9 mouse cellular contexts compared by ENCODE assay signal in the genomic region with DNA sequence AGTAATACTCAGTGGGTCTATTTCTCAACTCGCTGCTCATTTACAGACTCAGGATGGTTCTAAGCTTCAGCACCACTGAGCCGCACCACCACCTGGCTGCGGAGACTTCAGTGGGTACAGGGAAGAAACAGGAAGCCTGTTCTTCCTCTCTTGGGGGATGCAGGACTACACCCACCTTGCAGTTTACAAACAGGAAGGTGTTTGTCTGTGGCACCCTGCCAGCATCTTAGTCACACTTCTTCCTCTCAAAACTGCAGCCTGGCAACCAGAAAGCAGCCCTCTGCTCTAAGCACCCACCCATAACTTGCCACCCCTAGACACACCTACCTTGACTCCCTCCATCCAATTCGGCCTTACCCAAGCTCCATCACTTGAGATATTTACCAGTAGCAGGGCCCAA. TPM values are rescaled to one million over a fixed set of nuclear protein-coding genes. Genes with fewer than 3 reads are reported as not detected.
DNase-seq lines count a peak whose midpoint lies in the region; ATAC-seq lines count a peak whose summit lies in the region.
"Had no signal": no experiment of that assay in that cellular context is flagged by ENCODE, and none has a peak within 500 bp of the region (broad histone marks: within the 10 kb centered on the region; RNA-seq: fewer than 3 reads in every experiment).

No protein-coding gene starts in this region.

- no peak for ATAC-seq in forebrain, embryonic 12.5 days (ENCODE audit: low FRiP score)

- WGBS in forebrain, embryonic 10.5 days, result 94% methylated on average over 4 of the region's 4 CpGs
- WGBS in forebrain, embryonic 12.5 days, result 95% methylated on average over 4 of the region's 4 CpGs

- H3K36me3 ChIP-seq in forebrain, embryonic 10.5 days (replicated peaks), result no peaks in the 10 kb centered on the region
- no peaks in the 10 kb centered on the region for H3K36me3 ChIP-seq in forebrain, embryonic 12.5 days (replicated peaks)
- H3K36me3 ChIP-seq: heart, embryonic 13.5 days had no signal

- H3K4me1 ChIP-seq in forebrain, embryonic 10.5 days, result peaks cover 5% of the 10 kb centered on the region; the same call in 1 of the 2 replicates
- H3K4me1 ChIP-seq in forebrain, embryonic 12.5 days, result no peaks in the 10 kb centered on the region; the same call in 1 of the 2 replicates

- no peak overlapping the region for H3K4me2 ChIP-seq in forebrain, embryonic 12.5 days
- H3K4me2 ChIP-seq: heart, embryonic 13.5 days had no signal

- no peak overlapping the region for H3K27ac ChIP-seq in forebrain, embryonic 10.5 days
- no peak overlapping the region for H3K27ac ChIP-seq in forebrain, embryonic 12.5 days
- H3K27ac ChIP-seq: heart, embryonic 13.5 days had no signal

- no peak overlapping the region for H3K4me3 ChIP-seq in forebrain, embryonic 10.5 days
- no peak overlapping the region for H3K4me3 ChIP-seq in forebrain, embryonic 12.5 days (replicated peaks)
- H3K4me3 ChIP-seq: heart, embryonic 13.5 days; myocyte had no signal

- peak; percentile 9 for DNase-seq in 3T3-L1 (ENCODE audit: low read depth, low spot score)
- DNase-seq in B cell, adult 2 months, result peak; percentile 76 to 79
- DNase-seq in gastrocnemius, adult 8-10 months (ENCODE audit: low spot score in 2 of 2), result peak; percentile 6 to 12
- DNase-seq in kidney, postnatal 25 days, result peak; percentile 87 to 88
- DNase-seq in right cerebral cortex, postnatal 4 days, result peak; percentile 16
- DNase-seq in forebrain, embryonic 10.5 days (ENCODE audit: extremely low spot score, low spot score), result no peak

- no peak overlapping the region for H3K9ac ChIP-seq in forebrain, embryonic 12.5 days
- H3K9ac ChIP-seq: heart, embryonic 13.5 days had no signal

- H3K9me3 ChIP-seq in forebrain, embryonic 10.5 days, result no peaks in the 10 kb centered on the region
- H3K9me3 ChIP-seq in forebrain, embryonic 12.5 days, result no peaks in the 10 kb centered on the region
- H3K9me3 ChIP-seq: heart, embryonic 13.5 days had no signal

- no peaks in the 10 kb centered on the region for H3K27me3 ChIP-seq in forebrain, embryonic 10.5 days (ENCODE audit: poor library complexity, severe bottlenecking)
- H3K27me3 ChIP-seq in forebrain, embryonic 12.5 days, result no peaks in the 10 kb centered on the region
- H3K27me3 ChIP-seq: heart, embryonic 13.5 days had no signal

RNA-seq across cellular contexts. Expression of a gene that starts 55.1 kb away (rescaled TPM):
- total RNA-seq in gastrocnemius, adult 8-10 months (2022), result 1 to 10 TPM; 3.4 to 4.9 (median 4.1) TPM
- polyA plus RNA-seq in forebrain, embryonic 10.5 days (2016; fragmentation: Nextera tagmentation; extraction: Ambion mirVana), result 208 and 215 TPM in 2 replicates
- polyA plus RNA-seq in forebrain, embryonic 12.5 days (2016; fragmentation: Nextera tagmentation; extraction: Ambion mirVana), result 181 and 194 TPM in 2 replicates
